Mouse (Mus musculus): Measurements from ENCODE around the gene Zbtb37.

GRCm38 (mm10) chr1:161039741-161040425, 5.2 kb upstream of the Zbtb37 start:
- TF ChIP-seq EP300 (IDR thresholded peaks at IDR 0.05; ENCODE audit: low read depth) = no peak
- TF ChIP-seq CTCF (IDR thresholded peaks at IDR 0.05; ENCODE audit: low read depth) = no peak
